Mouse (Mus musculus): ENCODE measurements around the gene Gm1330. TPM values are rescaled to one million over a fixed set of nuclear protein-coding genes. Genes with fewer than 3 reads are reported as not detected.

Gm1330 gene
- not detected in 4 replicates for total RNA-seq (2023)

DNA sequence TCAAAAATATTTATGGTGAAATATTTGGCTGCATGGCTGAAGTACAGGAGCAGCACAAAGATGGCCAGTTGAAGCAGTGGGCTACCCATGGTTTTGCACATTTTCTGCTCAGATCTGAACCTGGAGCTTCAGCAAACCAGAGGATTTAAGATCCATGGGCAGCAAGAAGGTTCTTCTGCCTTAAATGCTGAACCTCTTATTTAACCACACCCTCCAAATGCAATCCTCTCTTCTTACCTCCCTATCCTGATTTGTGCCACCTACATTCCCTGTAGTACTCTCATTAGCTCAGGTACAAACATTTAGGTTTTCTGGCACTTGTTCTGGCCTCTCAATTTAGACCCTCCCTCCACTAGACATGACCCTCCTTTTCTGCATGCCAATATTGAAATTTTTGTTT, at the start of gene Gm1330:
Gene Gm1330, minus strand, starts transcription at position 101 of the 400 bp plus-strand sequence.

DNA sequence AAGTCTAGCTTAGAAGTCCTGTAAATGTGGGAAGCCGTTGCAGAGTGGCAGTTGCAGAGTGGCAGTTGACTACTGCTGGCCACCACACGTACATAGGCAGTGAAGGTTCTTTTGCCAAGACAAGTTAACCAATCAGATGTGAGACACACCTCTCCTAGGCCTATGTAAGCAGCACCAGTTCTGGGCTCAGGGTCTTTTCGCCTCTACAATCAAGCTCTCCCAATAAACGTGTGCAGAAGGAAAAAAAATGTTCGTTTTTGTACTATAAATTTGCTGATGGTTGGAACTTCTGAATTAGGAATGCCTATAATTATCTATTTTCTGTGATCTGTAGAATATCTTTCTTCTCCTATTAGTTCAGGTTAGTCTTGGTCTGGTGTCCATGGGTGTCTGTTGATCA, 14.1 kb upstream of the Gm1330 start, which contains the start of gene Gm10750:
Gene Gm10750, minus strand, starts transcription at position 101 of the 400 bp plus-strand sequence.

Other genes with a start within 250 kb of the Gm1330 start
- gene Cst11, start 231.8 kb downstream of the Gm1330 start, total RNA-seq (2023) = not detected in 4 replicates
- not detected in 4 replicates for gene 8030411F24Rik, start 221.2 kb downstream of the Gm1330 start, total RNA-seq (2023)
- not detected in 4 replicates for gene Cst12, start 213.9 kb downstream of the Gm1330 start, total RNA-seq (2023)
- gene Cst8, start 204.5 kb downstream of the Gm1330 start, total RNA-seq (2023) = not detected in 4 replicates
- gene Cst13, start 183.2 kb downstream of the Gm1330 start, total RNA-seq (2023) = not detected in 4 replicates
- gene Cst9, start 168.1 kb downstream of the Gm1330 start, total RNA-seq (2023) = not detected in 4 replicates
- gene 9230104L09Rik, start 138.2 kb downstream of the Gm1330 start, total RNA-seq (2023) = not detected in 4 replicates
- 149 to 170 TPM (median 162 TPM) in 4 replicates for gene Cst3, start 127.6 kb downstream of the Gm1330 start, total RNA-seq (2023)
- not detected in 4 replicates for gene Gm10750, start 14.0 kb upstream of the Gm1330 start, total RNA-seq (2023)

Measured in B cell, adult 62 days (primary cell).